Mouse (Mus musculus): ENCODE measurements around the gene Chid1. TPM values are rescaled to one million over a fixed set of nuclear protein-coding genes. Genes with fewer than 3 reads are reported as not detected.

The Chid1 gene
- 32.5 and 34.7 TPM in 2 replicates for polyA plus RNA-seq (2016; fragmentation: Nextera tagmentation; extraction: Ambion mirVana)

DNA sequence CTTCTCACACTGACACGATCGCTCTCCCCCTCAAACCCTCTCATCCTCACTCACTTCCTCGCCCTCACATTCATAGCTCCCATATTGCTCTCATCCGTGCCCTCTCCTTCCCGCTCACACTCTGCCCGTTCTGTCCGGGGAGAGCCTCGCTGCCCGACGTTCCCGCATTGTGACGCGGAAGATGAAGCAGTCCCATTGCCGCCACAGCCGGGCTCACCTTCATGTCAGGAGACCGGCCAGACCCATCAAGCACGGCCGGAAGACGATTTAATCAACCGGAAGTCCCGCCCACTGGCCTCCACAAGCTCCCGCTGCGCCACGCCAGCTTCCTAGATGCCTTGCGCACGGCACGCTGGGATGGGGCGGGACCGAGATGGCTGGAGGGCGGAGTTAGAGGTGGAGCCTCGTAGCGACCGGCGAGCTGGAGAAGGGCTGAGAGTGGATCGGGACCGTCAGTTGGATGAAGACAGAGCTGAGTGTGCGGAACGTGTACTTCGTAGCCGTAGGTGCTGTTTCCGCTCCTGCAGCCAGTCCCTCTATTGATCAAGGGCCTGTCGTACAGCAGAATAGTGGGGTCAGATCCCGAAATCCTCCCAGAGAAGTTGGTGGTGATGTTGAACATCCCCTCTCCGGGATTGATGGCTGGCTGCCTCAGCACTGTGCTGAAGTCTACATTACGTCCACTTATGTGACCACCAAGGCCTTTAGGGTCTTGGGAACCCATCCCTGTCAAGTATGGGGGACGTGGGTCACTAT is at the start of gene Chid1:
TSS of gene Chid1 (minus strand) at position 302 of the 756 bp plus-strand sequence.
- H3K4me1 ChIP-seq, result peaks cover 14% of the 10 kb centered on the region
- no peaks in the 10 kb centered on the region for H3K27me3 ChIP-seq
- peak; percentile 95 for ATAC-seq (ENCODE audit: insufficient number of reproducible peaks, insufficient read depth, low FRiP score, low TSS enrichment)
- WGBS, result under 1% methylated on average over 46 of the region's 46 CpGs
- H3K4me2 ChIP-seq (replicated peaks), result peak within 1 kb of the TSS; percentile 91
- H3K9me3 ChIP-seq, result no peaks in the 10 kb centered on the region
- peak within 1 kb of the TSS; percentile 69 for H3K9ac ChIP-seq
- H3K27ac ChIP-seq, result peak within 1 kb of the TSS; percentile 86
- peak within 1 kb of the TSS; percentile 83 for H3K4me3 ChIP-seq
- H3K36me3 ChIP-seq, result no peaks in the 10 kb centered on the region

DNA sequence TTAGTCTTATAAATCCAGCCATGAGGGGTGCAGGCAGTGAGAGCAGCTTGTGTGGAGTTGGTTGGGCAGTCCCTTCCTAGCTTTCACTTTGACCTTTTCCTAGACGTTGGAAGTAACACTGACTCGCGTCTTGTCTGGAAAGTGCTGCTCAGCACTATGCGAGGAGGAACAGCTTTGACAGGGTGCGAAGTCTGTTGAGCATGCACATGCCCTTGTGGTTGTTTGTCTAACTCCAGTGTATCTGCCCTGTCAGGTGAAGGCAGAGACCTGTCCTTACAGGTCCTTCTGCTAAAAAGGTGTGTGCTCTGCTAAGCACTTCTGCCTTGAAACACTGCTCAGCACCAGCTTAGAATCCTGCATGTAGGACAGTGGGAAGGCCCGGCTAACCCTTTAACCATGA is 49.2 kb upstream of the Chid1 start:
- Histone ChIP-seq H3K36me3 (peaks cover 28% of the 10 kb centered on the region), H3K9me3 (no peaks in the 10 kb centered on the region), H3K9ac (no peak overlapping the region), H3K4me3 (no peak overlapping the region), H3K4me1 (no peaks in the 10 kb centered on the region), H3K27me3 (no peaks in the 10 kb centered on the region), H3K27ac (no peak overlapping the region), H3K4me2 (replicated peaks) (no peak overlapping the region)
- no peak for ATAC-seq (ENCODE audit: insufficient number of reproducible peaks, insufficient read depth, low FRiP score, low TSS enrichment)
- 92% methylated on average over 6 of the region's 6 CpGs for WGBS

DNA sequence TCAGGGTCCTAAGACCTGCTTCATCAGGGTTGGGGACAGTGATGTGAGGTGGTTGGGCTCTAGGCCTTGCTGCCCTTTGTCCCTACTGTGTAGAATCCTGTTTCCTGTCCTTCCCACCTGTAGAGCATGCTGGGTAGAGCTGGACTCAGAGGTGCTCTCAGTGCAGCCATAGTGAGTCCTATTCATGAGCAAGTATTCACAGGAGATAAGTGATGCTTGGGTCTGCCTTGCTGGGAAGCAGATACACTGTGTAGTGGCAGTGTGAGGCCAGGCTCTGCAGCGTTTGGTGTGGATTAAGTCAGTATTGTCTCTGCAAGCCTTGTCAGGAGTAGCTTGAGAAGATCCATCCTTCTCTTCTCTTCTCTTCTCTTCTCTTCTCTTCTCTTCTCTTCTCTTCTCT is 46.2 kb upstream of the Chid1 start:
- no peak overlapping the region for H3K27ac ChIP-seq
- H3K4me1 ChIP-seq, result no peaks in the 10 kb centered on the region
- H3K27me3 ChIP-seq, result no peaks in the 10 kb centered on the region
- H3K4me3 ChIP-seq, result no peak overlapping the region
- H3K4me2 ChIP-seq (replicated peaks), result no peak overlapping the region
- 86% methylated on average over 1 of the region's 1 CpGs for WGBS
- ATAC-seq (ENCODE audit: insufficient number of reproducible peaks, insufficient read depth, low FRiP score, low TSS enrichment), result no peak
- no peaks in the 10 kb centered on the region for H3K9me3 ChIP-seq
- H3K9ac ChIP-seq, result no peak overlapping the region
- H3K36me3 ChIP-seq, result peaks cover 22% of the 10 kb centered on the region

- no peaks in the 10 kb centered on the region for H3K9me3 ChIP-seq
- H3K27me3 ChIP-seq, result no peaks in the 10 kb centered on the region
- H3K9ac ChIP-seq, result no peak overlapping the region
- no peaks in the 10 kb centered on the region for H3K4me1 ChIP-seq
- H3K4me2 ChIP-seq (replicated peaks), result no peak overlapping the region
- ATAC-seq (ENCODE audit: insufficient number of reproducible peaks, insufficient read depth, low FRiP score, low TSS enrichment), result 0 out of 2 replicates have a peak, but pooled peaks have one; percentile 38
- peaks cover 16% of the 10 kb centered on the region; the same call in 1 of the 2 replicates for H3K36me3 ChIP-seq
- H3K27ac ChIP-seq, result no peak overlapping the region
- no peak overlapping the region for H3K4me3 ChIP-seq
- WGBS, result 67% methylated on average over 4 of the region's 4 CpGs
Observed at GRCm38 (mm10) chr7:141585288-141585687, 45.6 kb upstream of the Chid1 start.

GRCm38 (mm10) chr7:141584048-141584841 is 44.6 kb upstream of the Chid1 start:
- WGBS, result 84% methylated on average over 5 of the region's 5 CpGs
- no peaks in the 10 kb centered on the region for H3K9me3 ChIP-seq
- H3K9ac ChIP-seq, result no peak overlapping the region
- no peak overlapping the region for H3K4me2 ChIP-seq (replicated peaks)
- peaks cover 9% of the 10 kb centered on the region; the same call in 1 of the 2 replicates for H3K36me3 ChIP-seq
- H3K4me3 ChIP-seq, result no peak overlapping the region
- no peaks in the 10 kb centered on the region for H3K4me1 ChIP-seq
- H3K27me3 ChIP-seq, result no peaks in the 10 kb centered on the region
- no peak for ATAC-seq (ENCODE audit: insufficient number of reproducible peaks, insufficient read depth, low FRiP score, low TSS enrichment)
- H3K27ac ChIP-seq, result no peak overlapping the region

DNA sequence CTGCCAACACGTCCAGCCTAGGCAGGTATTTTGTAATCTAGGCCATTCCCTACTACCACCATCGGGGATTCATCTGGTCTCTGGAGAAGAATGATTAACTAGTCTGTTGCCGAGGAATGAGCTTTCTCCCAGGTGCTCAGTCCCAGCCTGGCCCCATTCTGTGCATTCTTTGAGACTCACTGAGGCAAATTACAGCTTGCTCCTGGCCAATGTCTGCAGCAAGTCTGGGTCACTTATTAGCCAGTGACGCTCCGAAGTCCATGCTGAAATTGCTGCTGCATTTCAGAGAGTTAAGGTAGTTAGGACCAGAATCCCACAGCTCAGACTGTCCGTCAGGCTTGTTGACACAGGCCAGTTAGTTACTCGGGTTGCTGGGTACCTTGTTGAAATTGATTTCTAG is 41.7 kb upstream of the Chid1 start:
- no peak overlapping the region for H3K27ac ChIP-seq
- no peaks in the 10 kb centered on the region for H3K27me3 ChIP-seq
- ATAC-seq (ENCODE audit: insufficient number of reproducible peaks, insufficient read depth, low FRiP score, low TSS enrichment), result no peak
- H3K9ac ChIP-seq, result no peak overlapping the region
- no peaks in the 10 kb centered on the region for H3K36me3 ChIP-seq
- H3K9me3 ChIP-seq, result no peaks in the 10 kb centered on the region
- 81% methylated on average over 7 of the region's 7 CpGs for WGBS
- no peak overlapping the region for H3K4me3 ChIP-seq
- no peaks in the 10 kb centered on the region for H3K4me1 ChIP-seq
- H3K4me2 ChIP-seq (replicated peaks), result no peak overlapping the region

DNA sequence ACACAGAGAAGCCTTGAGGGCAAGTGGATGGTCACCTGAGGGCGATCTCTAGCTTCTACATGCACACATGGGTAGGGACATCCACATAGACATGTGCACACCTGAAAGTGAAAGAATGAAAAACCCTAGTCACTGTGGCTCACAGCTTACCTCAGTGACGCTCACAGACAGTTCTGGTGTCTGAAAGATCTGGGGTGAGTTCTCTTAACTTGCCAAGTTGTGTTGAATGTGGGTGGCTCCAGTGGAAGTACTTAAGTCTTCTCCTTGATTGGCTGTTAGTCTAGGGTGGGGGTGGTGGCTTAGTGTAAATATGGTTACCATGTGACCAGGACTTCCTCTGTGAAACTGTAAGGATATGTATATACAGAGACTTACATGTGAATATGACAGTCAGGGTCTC is 39.3 kb upstream of the Chid1 start:
- no peaks in the 10 kb centered on the region for H3K9me3 ChIP-seq
- WGBS, result 87% methylated on average over 2 of the region's 2 CpGs
- H3K4me2 ChIP-seq (replicated peaks), result no peak overlapping the region
- H3K9ac ChIP-seq, result no peak overlapping the region
- no peak for ATAC-seq (ENCODE audit: insufficient number of reproducible peaks, insufficient read depth, low FRiP score, low TSS enrichment)
- H3K4me3 ChIP-seq, result no peak overlapping the region
- no peak overlapping the region for H3K27ac ChIP-seq
- H3K36me3 ChIP-seq, result 0 out of 2 replicates have a peak, but pooled peaks cover 1% of the 10 kb centered on the region
- H3K4me1 ChIP-seq, result no peaks in the 10 kb centered on the region
- H3K27me3 ChIP-seq, result no peaks in the 10 kb centered on the region

GRCm38 (mm10) chr7:141578511-141578910 is 38.9 kb upstream of the Chid1 start:
- no peak overlapping the region for H3K4me2 ChIP-seq (replicated peaks)
- no peak for ATAC-seq (ENCODE audit: insufficient number of reproducible peaks, insufficient read depth, low FRiP score, low TSS enrichment)
- H3K27me3 ChIP-seq, result no peaks in the 10 kb centered on the region
- no peak overlapping the region for H3K9ac ChIP-seq
- no peak overlapping the region for H3K27ac ChIP-seq
- H3K9me3 ChIP-seq, result no peaks in the 10 kb centered on the region
- WGBS, result 84% methylated on average over 1 of the region's 1 CpGs
- no peaks in the 10 kb centered on the region for H3K4me1 ChIP-seq
- H3K4me3 ChIP-seq, result no peak overlapping the region
- H3K36me3 ChIP-seq, result 0 out of 2 replicates have a peak, but pooled peaks cover 3% of the 10 kb centered on the region

DNA sequence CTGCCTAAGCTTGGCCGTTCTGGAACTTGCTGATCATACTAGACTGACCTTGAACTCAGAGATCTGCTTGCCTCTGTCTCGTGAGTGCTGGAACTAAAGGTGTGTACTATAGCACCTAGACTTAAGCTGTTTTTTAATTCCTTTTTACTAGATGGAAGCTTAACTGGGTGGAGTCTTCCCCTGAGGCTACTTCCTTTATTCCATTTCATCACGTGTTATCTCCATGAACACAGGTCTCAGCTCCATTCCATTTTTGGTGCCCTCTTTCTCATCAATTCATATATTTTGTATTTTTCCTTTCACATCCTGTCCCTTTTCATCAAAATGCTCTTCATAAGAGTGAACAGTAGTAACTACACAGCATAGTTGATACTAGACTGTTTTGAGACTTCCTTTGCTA is 38.1 kb upstream of the Chid1 start:
- Histone ChIP-seq H3K4me2 (replicated peaks) (no peak overlapping the region), H3K36me3 (0 out of 2 replicates have a peak, but pooled peaks cover 3% of the 10 kb centered on the region), H3K4me1 (no peaks in the 10 kb centered on the region), H3K27me3 (no peaks in the 10 kb centered on the region), H3K4me3 (no peak overlapping the region), H3K9ac (no peak overlapping the region), H3K27ac (no peak overlapping the region), H3K9me3 (no peaks in the 10 kb centered on the region)
- 84% methylated on average over 3 of the region's 3 CpGs for WGBS
- ATAC-seq (ENCODE audit: insufficient number of reproducible peaks, insufficient read depth, low FRiP score, low TSS enrichment), result no peak

DNA sequence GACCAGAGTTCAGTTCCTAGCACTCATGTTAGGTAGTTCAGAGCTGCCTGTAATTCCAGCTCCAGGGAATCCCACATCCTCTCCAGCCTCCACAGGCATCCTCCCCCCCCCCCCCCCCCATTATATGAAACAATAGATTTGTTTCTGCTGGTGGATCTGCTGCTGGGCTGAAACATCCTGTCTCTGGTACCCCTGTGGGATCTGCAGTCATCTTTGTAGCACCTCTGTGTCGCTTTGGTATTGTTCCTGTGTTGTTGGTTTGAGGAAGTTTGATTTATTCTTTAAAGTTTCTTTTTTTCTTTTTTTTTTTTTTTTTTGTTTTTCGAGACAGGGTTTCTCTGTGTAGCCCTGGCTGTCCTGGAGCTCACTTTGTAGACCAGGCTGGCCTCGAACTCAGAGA is 35.8 kb upstream of the Chid1 start:
- no peak overlapping the region for H3K9ac ChIP-seq
- H3K4me1 ChIP-seq, result no peaks in the 10 kb centered on the region
- H3K4me2 ChIP-seq (replicated peaks), result no peak overlapping the region
- no peak overlapping the region for H3K4me3 ChIP-seq
- WGBS, result 68% methylated on average over 3 of the region's 3 CpGs
- no peak for ATAC-seq (ENCODE audit: insufficient number of reproducible peaks, insufficient read depth, low FRiP score, low TSS enrichment)
- H3K9me3 ChIP-seq, result no peaks in the 10 kb centered on the region
- H3K27me3 ChIP-seq, result no peaks in the 10 kb centered on the region
- 0 out of 2 replicates have a peak, but pooled peaks cover 3% of the 10 kb centered on the region for H3K36me3 ChIP-seq
- no peak overlapping the region for H3K27ac ChIP-seq

GRCm38 (mm10) chr7:141574041-141574440 is 34.4 kb upstream of the Chid1 start:
- H3K4me1 ChIP-seq, result no peaks in the 10 kb centered on the region
- ATAC-seq (ENCODE audit: insufficient number of reproducible peaks, insufficient read depth, low FRiP score, low TSS enrichment), result no peak
- H3K9me3 ChIP-seq, result no peaks in the 10 kb centered on the region
- 0 out of 2 replicates have a peak, but pooled peaks cover 3% of the 10 kb centered on the region for H3K36me3 ChIP-seq
- no peak overlapping the region for H3K4me2 ChIP-seq (replicated peaks)
- H3K9ac ChIP-seq, result no peak overlapping the region
- H3K27me3 ChIP-seq, result no peaks in the 10 kb centered on the region
- no peak overlapping the region for H3K4me3 ChIP-seq
- WGBS, result 79% methylated on average over 3 of the region's 3 CpGs
- H3K27ac ChIP-seq, result no peak overlapping the region
